Mouse (Mus musculus) small intestine, adult 2 months (tissue): Measurements from ENCODE around the gene Fam53b.

Experiments
- CTCF ChIP-seq: fragments of 200-500 bp; IDR thresholded peaks from 2 replicates; pipeline ENCODE4 v1.5.1; 2012; ENCODE audit warnings: low read depth, mild to moderate bottlenecking, control low read depth, inconsistent platforms, low read length, moderate library complexity, mixed read lengths; ENCODE audit not compliant: insufficient replicate concordance, insufficient read length; ENCODE audit errors: extremely low read depth
- POLR2A ChIP-seq: fragments of 200-500 bp; IDR thresholded peaks from 2 replicates; pipeline ENCODE4 v1.6.1; 2012; ENCODE audit warnings: low read depth, mild to moderate bottlenecking, control low read depth, inconsistent platforms, low read length, moderate library complexity

DNA sequence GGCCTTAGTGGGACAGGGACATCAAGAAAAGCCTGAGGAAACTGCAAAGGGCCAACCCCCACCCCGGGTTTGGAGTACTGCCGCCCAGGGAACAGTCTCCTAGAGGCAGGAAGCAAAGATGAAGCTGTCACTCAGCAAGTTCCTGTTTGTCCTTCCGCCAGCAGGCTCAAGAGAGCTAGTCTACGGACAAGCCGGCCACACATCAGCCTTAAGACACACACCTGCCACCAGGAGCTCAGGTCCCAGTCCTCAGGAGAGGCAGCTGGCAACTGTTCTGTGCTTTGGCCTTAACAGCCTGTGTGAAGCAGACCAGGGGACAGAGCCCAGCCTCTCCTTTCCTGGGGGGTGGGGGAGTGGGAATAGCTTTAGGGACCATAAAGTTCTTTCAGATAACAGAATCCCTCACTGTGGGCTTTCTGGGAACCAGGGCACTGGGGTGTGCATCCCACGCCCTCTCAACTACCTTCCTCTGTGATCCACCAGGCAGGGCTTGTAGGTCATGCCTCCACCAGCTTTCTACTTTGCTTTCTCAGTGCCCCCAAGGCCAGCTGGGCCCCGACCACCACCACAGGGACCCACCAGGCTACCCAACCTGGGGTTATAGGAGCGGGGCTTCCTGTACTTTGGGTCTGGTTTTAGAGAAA is 100.1 kb downstream of the Fam53b start:
- TF ChIP-seq CTCF (no peak), POLR2A (no peak)
